24 mouse cellular contexts compared by ENCODE assay signal in the genomic region with DNA sequence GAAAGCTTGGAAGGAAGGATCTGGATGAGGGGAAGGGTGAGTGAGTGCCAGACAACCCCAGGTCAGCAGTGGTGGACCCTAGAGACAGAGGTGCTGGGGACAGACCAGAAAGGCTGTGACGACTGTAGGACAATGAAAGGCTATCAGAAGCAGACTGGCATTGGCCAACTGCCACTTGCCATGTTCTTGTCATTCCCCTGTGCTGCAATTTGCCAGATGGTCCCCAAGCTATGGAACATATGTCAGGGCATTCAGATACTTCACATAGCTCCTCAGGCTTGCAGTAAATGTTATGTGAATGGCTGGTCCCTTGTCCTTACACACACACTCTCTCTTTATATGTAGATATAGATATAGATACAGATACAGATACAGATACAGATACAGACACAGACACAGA. TPM values are rescaled to one million over a fixed set of nuclear protein-coding genes. Genes with fewer than 3 reads are reported as not detected.
A peak's percentile ranks its signal among the peaks of the same experiment; 100 is the strongest.
DNase-seq lines count a peak whose midpoint lies in the region; ATAC-seq and TF ChIP-seq lines count a peak whose summit lies in the region.
"Had no signal": no experiment of that assay in that cellular context is flagged by ENCODE, and none has a peak within 500 bp of the region (broad histone marks: within the 10 kb centered on the region; RNA-seq: fewer than 3 reads in every experiment).

No protein-coding gene starts in this region.

- H3K9ac ChIP-seq in hindbrain, embryonic 15.5 days = no peak overlapping the region
- H3K9ac ChIP-seq in hindbrain, embryonic 16.5 days (ENCODE audit: low read depth, low read length) = no peak overlapping the region
- H3K9ac ChIP-seq: heart, embryonic 12.5 days; liver, embryonic 15.5 days; lung, embryonic 14.5 days; midbrain, embryonic 15.5 days had no signal

- H3K27ac ChIP-seq in hindbrain, embryonic 15.5 days (replicated peaks) = no peak overlapping the region
- no peak overlapping the region for H3K27ac ChIP-seq in hindbrain, embryonic 16.5 days (ENCODE audit: low read depth, low read length)
- H3K27ac ChIP-seq: heart, adult 2 months; kidney, postnatal 0 days; liver, embryonic 15.5 days; midbrain, embryonic 15.5 days had no signal

- no peak overlapping the region for H3K4me3 ChIP-seq in hindbrain, embryonic 15.5 days
- H3K4me3 ChIP-seq in hindbrain, embryonic 16.5 days (ENCODE audit: low read length) = no peak overlapping the region
- H3K4me3 ChIP-seq: heart, adult 2 months; heart, embryonic 12.5 days; liver, embryonic 15.5 days; midbrain, embryonic 15.5 days had no signal

- no peak overlapping the region for H3K4me2 ChIP-seq in hindbrain, embryonic 15.5 days
- no peak overlapping the region for H3K4me2 ChIP-seq in hindbrain, embryonic 16.5 days (ENCODE audit: low read length)
- H3K4me2 ChIP-seq: heart, embryonic 12.5 days; liver, embryonic 15.5 days; lung, embryonic 14.5 days; midbrain, embryonic 15.5 days had no signal

- 0 out of 2 replicates have a peak, but pooled peaks have one; percentile 16 for ATAC-seq in hindbrain, embryonic 15.5 days (ENCODE audit: low FRiP score, low read depth)
- ATAC-seq in hindbrain, embryonic 16.5 days = no peak
- ATAC-seq: intestine, embryonic 16.5 days; midbrain, embryonic 15.5 days had no signal

- no peaks in the 10 kb centered on the region for H3K36me3 ChIP-seq in hindbrain, embryonic 15.5 days
- no peaks in the 10 kb centered on the region for H3K36me3 ChIP-seq in hindbrain, embryonic 16.5 days (ENCODE audit: control insufficient read depth, insufficient read depth, low read length)
- H3K36me3 ChIP-seq: heart, embryonic 12.5 days; liver, embryonic 15.5 days; midbrain, embryonic 15.5 days had no signal

- H3K27me3 ChIP-seq in hindbrain, embryonic 15.5 days = no peaks in the 10 kb centered on the region
- H3K27me3 ChIP-seq in hindbrain, embryonic 16.5 days (replicated peaks; ENCODE audit: control insufficient read depth, insufficient read depth, low read length) = no peaks in the 10 kb centered on the region
- H3K27me3 ChIP-seq: midbrain, embryonic 15.5 days had no signal

- no peak for TF ChIP-seq CTCF in brain, embryonic 14.5 days (IDR thresholded peaks at IDR 0.05; ENCODE audit: borderline replicate concordance, extremely low read depth, insufficient read depth, insufficient read length)

- H3K4me1 ChIP-seq in hindbrain, embryonic 15.5 days (replicated peaks) = peaks cover 17% of the 10 kb centered on the region
- H3K4me1 ChIP-seq in hindbrain, embryonic 16.5 days (ENCODE audit: control insufficient read depth, insufficient read depth, low read depth, low read length) = peaks cover 13% of the 10 kb centered on the region
- H3K4me1 ChIP-seq: liver, embryonic 15.5 days had no signal

- TF ChIP-seq POLR2A in brain, embryonic 14.5 days (IDR thresholded peaks at IDR 0.05; ENCODE audit: borderline replicate concordance, extremely low read depth, insufficient read depth, insufficient read length, poor library complexity, severe bottlenecking) = no peak

- 33% methylated on average over 1 of the region's 1 CpGs for WGBS in hindbrain, embryonic 15.5 days
- 30% methylated on average over 1 of the region's 1 CpGs for WGBS in hindbrain, embryonic 16.5 days

- no peaks in the 10 kb centered on the region for H3K9me3 ChIP-seq in hindbrain, embryonic 15.5 days
- no peaks in the 10 kb centered on the region for H3K9me3 ChIP-seq in hindbrain, embryonic 16.5 days (ENCODE audit: control insufficient read depth, low read length)
- H3K9me3 ChIP-seq: heart, embryonic 12.5 days; liver, embryonic 15.5 days; midbrain, embryonic 15.5 days had no signal

- DNase-seq in cerebellum, postnatal 14 days = peak; percentile 13 to 17
- no peak for DNase-seq in cerebellum, adult 8-10 months
- DNase-seq in brain, embryonic 14.5 days (ENCODE audit: low read depth) = peak; percentile 79
- peak; percentile 11 to 12 for DNase-seq in cerebellum, postnatal 36 days
- DNase-seq in layer of hippocampus, postnatal 25 days (ENCODE audit: extremely low spot score in 1 of 2, low spot score in 1 of 2) = no peak
- DNase-seq: adrenal gland, postnatal 25 days; B cell, adult 2 months; heart, adult 2 months; kidney, adult 8-10 months; kidney, postnatal 4 days; layer of hippocampus, postnatal 36 days; lung, embryonic 14.5 days; lung, postnatal 14 days; thymus, adult 2 months; thymus, postnatal 36 days had no signal

RNA-seq across cellular contexts. Expression of a gene that starts 1.2 kb away (rescaled TPM):
- polyA plus RNA-seq in hindbrain, embryonic 15.5 days (2015; fragmentation: Nextera tagmentation; extraction: Ambion mirVana) = 12.3 and 13.8 TPM in 2 replicates
- 14.2 and 15.7 TPM in 2 replicates for polyA plus RNA-seq in hindbrain, embryonic 16.5 days (2015; fragmentation: Nextera tagmentation; extraction: Ambion mirVana)
- polyA plus RNA-seq in brain, embryonic 14.5 days (2012; rRNA removed) = 5.1 and 7.9 TPM in 2 replicates
- total RNA-seq in layer of hippocampus, postnatal 25 days (2021) = 10 to 100 TPM; 12.8 to 13.6 TPM
- total RNA-seq: hematopoietic stem cell, adult 5-6 weeks; neutrophil, adult 5-6 weeks had no signal

RNA-seq across cellular contexts. Expression of a gene that starts 27.6 kb away (rescaled TPM):
- 0.74 and 1.4 TPM in 2 replicates for polyA plus RNA-seq in hindbrain, embryonic 15.5 days (2015; fragmentation: Nextera tagmentation; extraction: Ambion mirVana)
- polyA plus RNA-seq in hindbrain, embryonic 16.5 days (2015; fragmentation: Nextera tagmentation; extraction: Ambion mirVana) = 0.80 and 1.4 TPM in 2 replicates
- polyA plus RNA-seq in brain, embryonic 14.5 days (2012; rRNA removed) = 1.2 and 1.3 TPM in 2 replicates
- total RNA-seq in layer of hippocampus, postnatal 25 days (2021) = 10 to 100 TPM in 1 of 2 experiments, 1 to 10 TPM in 1; 9.8 to 12.5 TPM

RNA-seq across cellular contexts. Expression of a gene that starts 50.2 kb away (rescaled TPM):
- 1.2 and 1.5 TPM in 2 replicates for polyA plus RNA-seq in hindbrain, embryonic 15.5 days (2015; fragmentation: Nextera tagmentation; extraction: Ambion mirVana)
- polyA plus RNA-seq in hindbrain, embryonic 16.5 days (2015; fragmentation: Nextera tagmentation; extraction: Ambion mirVana) = 1.5 TPM in 2 replicates
- polyA plus RNA-seq in brain, embryonic 14.5 days (2012; rRNA removed) = 0.82 and 1.3 TPM in 2 replicates
- total RNA-seq in layer of hippocampus, postnatal 25 days (2021) = 1 to 10 TPM; 7.7 TPM

Comparison
In these comparisons a context has a peak if more than half of its experiments do, and no peak if none do; other contexts are left out.
1. DNase-seq: peak in cerebellum, postnatal 14 days (2 of 2), brain, embryonic 14.5 days (single experiment) and cerebellum, postnatal 36 days (2 of 2); none in cerebellum, adult 8-10 months (single experiment) and layer of hippocampus, postnatal 25 days (0 of 2).